Mouse (Mus musculus): Measurements from ENCODE around the gene Stat5a. TPM values are rescaled to one million over a fixed set of nuclear protein-coding genes. Genes with fewer than 3 reads are reported as not detected.

The Stat5a gene
- total RNA-seq, 2 experiments from 2014 or later, result 1.7 to 2.0 TPM

DNA sequence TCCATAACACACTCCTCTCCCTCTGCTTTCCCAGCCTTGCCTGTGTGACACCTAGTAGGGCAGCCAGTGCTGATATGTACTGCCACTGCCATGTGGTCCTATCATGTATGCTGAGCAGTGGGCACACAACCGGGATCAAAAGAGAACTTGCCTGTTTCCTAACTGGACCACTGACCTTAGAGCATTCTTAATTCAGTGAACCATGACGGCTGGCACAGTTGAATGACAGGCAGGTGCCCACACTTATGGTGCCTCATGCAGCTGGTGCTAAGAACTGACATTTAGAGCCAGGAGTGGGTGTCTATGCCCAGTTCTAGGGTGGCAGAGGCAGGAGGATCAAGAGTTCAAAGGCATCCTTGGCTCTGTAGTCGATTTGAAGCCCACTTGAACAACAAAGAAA is 16.6 kb downstream of the Stat5a start:
- intact Hi-C loops (cut with DNase I), result no loop called here
- TF ChIP-seq CTCF (IDR thresholded peaks at IDR 0.05), result no peak
- DNase-seq (ENCODE audit: extremely low spot score in 1 of 2, low spot score in 2 of 2), result no peak

GRCm38 (mm10) chr11:100879321-100880078 is 20.3 kb downstream of the Stat5a start:
- TF ChIP-seq CTCF (IDR thresholded peaks at IDR 0.05), result no peak
- Histone ChIP-seq H3K4me3 (no peak overlapping the region), H3K27ac (no peak overlapping the region)
- no peak for DNase-seq (ENCODE audit: extremely low spot score in 1 of 2, low spot score in 2 of 2)
- intact Hi-C loops (cut with DNase I), result no loop called here

More for the DNA sequence above, 16.6 kb downstream of the Stat5a start:
- Histone ChIP-seq H3K27ac (no peak overlapping the region), H3K4me3 (no peak overlapping the region)

DNA sequence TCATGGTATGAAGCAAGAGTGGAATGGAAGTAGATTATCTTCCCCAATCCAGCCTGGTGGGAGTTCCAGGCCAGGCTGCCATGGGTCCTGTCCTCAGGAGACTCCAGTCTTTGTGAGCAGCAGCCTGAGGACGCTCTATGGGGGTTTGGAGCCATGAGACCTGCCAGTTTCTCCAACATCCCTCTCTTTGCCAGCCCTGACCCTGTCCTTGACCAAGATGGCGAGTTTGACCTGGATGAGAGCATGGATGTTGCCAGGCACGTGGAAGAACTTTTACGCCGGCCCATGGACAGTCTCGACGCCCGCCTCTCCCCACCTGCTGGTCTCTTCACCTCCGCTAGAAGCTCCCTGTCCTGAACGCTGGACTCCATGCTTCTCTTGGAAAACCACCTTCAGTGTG is 24.5 kb downstream of the Stat5a start:
- Histone ChIP-seq H3K4me3 (no peak overlapping the region), H3K27ac (no peak overlapping the region)
- intact Hi-C loops (cut with DNase I), result no loop called here
- no peak for DNase-seq (ENCODE audit: extremely low spot score in 1 of 2, low spot score in 2 of 2)
- TF ChIP-seq CTCF (IDR thresholded peaks at IDR 0.05), result no peak

DNA sequence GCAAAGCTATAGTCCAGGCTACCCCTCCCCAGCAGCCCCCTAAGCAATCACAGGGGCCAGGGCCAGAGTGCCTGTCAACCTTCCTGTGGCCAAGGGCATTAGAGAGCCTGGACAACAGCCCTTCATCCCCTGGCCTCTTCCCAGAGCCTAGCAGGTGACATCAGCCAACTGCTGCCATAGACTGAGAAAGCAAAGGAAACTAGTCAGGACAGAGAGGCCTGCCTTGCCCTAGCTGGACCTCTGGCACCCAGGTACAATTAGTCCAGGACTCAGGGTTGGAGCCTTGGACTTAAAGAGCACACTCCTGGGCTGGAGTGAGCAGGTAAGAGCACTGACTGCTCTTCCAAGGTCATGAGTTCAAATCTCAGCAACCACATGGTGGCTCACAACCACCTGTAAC is 26.3 kb downstream of the Stat5a start:
- intact Hi-C loops (cut with DNase I), result no loop called here
- no peak for DNase-seq (ENCODE audit: extremely low spot score in 1 of 2, low spot score in 2 of 2)
- Histone ChIP-seq H3K4me3 (no peak overlapping the region), H3K27ac (no peak overlapping the region)
- no peak for TF ChIP-seq CTCF (IDR thresholded peaks at IDR 0.05)

DNA sequence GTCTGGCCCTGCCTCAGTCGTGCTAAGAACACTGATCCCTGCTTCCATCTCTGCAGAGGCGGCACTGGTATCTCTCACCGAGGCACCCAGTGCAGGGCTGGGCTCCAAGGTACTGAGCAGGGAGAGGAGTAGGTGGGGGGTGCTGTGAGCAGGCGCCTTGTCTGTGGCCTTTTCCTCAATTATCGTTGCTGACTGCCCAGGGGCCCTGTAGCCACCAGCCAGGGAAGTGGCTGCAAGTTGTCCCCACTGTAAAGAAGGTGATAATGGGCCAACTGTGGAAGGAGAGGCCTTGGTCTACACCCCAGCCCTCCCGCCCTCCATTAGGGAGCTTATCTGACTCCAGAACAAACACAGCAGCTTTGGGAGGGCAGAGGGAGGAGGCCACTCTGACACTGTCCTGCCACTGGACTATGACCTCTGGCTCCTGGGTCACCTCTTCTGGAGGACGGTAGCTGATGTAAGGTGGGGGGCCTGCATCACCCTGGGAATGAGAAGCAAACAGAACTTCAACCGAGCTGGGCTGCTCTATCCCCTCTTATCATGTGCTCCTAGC is 27.1 kb downstream of the Stat5a start:
- H3K4me3 ChIP-seq, result no peak overlapping the region
- intact Hi-C loops (cut with DNase I), result no loop called here
- no peak for TF ChIP-seq CTCF (IDR thresholded peaks at IDR 0.05)
- DNase-seq (ENCODE audit: extremely low spot score in 1 of 2, low spot score in 2 of 2), result no peak
- H3K27ac ChIP-seq, result no peak overlapping the region

- TF ChIP-seq CTCF (IDR thresholded peaks at IDR 0.05), result no peak
- no peak overlapping the region for H3K4me3 ChIP-seq
- no peak for DNase-seq (ENCODE audit: extremely low spot score in 1 of 2, low spot score in 2 of 2)
- H3K27ac ChIP-seq, result no peak overlapping the region
- intact Hi-C loops (cut with DNase I), result no loop called here
These were observed 28.1 kb downstream of the Stat5a start for GRCm38 (mm10) chr11:100887236-100887635.

GRCm38 (mm10) chr11:100887764-100888163 is 28.6 kb downstream of the Stat5a start:
- H3K4me3 ChIP-seq, result no peak overlapping the region

GRCm38 (mm10) chr11:100888348-100888820 is 29.2 kb downstream of the Stat5a start:
- DNase-seq (ENCODE audit: extremely low spot score in 1 of 2, low spot score in 2 of 2), result no peak
- Histone ChIP-seq H3K4me3 (no peak overlapping the region), H3K27ac (no peak overlapping the region)
- TF ChIP-seq CTCF (IDR thresholded peaks at IDR 0.05), result no peak
- intact Hi-C loops (cut with DNase I), result no loop called here

More at GRCm38 (mm10) chr11:100887764-100888163, 28.6 kb downstream of the Stat5a start:
- TF ChIP-seq CTCF (IDR thresholded peaks at IDR 0.05), result no peak
- H3K27ac ChIP-seq, result no peak overlapping the region
- no peak for DNase-seq (ENCODE audit: extremely low spot score in 1 of 2, low spot score in 2 of 2)
- intact Hi-C loops (cut with DNase I), result no loop called here

DNA sequence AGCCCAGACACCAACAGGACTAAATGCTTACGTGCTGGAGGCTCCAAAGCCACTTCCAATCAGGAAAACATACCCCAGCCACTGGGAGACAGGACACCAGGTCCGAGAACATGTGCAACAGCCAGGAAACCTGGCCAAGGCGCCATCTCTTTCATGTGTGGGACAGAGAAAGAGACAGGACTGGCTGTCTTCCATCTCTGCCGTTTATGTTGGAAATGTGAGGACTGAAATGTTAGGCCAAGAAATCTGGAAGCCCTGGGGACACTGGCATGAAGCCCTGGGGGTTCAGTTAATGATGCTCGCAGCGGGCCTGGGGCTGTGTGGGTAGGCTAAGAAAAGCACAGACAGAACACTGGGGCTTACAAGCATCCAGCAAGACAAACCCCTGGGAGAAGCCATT is 31.3 kb downstream of the Stat5a start:
- intact Hi-C loops (cut with DNase I), result no loop called here
- H3K27ac ChIP-seq, result no peak overlapping the region
- no peak for TF ChIP-seq CTCF (IDR thresholded peaks at IDR 0.05)
- DNase-seq (ENCODE audit: extremely low spot score in 1 of 2, low spot score in 2 of 2), result no peak
- H3K4me3 ChIP-seq, result no peak overlapping the region

- no peak for DNase-seq (ENCODE audit: extremely low spot score in 1 of 2, low spot score in 2 of 2)
- Histone ChIP-seq H3K27ac (no peak overlapping the region), H3K4me3 (no peak overlapping the region)
- intact Hi-C loops (cut with DNase I), result loop anchor here (2.0 kb wide), 1 partner anchor 175 kb away; no protein-coding TSS in a partner anchor
- no peak for TF ChIP-seq CTCF (IDR thresholded peaks at IDR 0.05)
These were observed 32.3 kb downstream of the Stat5a start for GRCm38 (mm10) chr11:100891256-100892123.

DNA sequence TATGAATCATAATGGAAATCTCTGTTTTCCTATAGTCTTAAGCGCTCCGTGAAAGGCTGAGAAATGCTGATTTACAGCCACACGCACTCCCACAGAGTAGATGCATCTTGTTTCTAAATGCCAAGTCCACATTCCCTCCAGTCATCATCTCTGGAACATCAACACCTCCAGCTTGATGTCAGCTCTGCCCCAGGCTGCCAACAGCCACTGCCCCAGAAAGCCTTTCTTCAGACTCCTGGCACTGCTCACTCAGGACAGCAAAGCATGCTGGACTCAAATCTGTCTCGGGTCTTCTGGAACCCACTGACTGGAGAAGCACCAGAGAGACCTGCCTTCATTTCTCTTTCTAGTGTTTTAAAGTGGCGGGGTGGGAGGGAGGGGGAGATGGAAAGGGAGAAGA is 33.3 kb downstream of the Stat5a start:
- H3K4me3 ChIP-seq, result no peak overlapping the region
- no peak overlapping the region for H3K27ac ChIP-seq
- intact Hi-C loops (cut with DNase I), result loop anchor here (2.0 kb wide), 1 partner anchor 174 kb away; no protein-coding TSS in a partner anchor
- TF ChIP-seq CTCF (IDR thresholded peaks at IDR 0.05), result no peak
- DNase-seq (ENCODE audit: extremely low spot score in 1 of 2, low spot score in 2 of 2), result no peak

GRCm38 (mm10) chr11:100893482-100893881 is 34.3 kb downstream of the Stat5a start:
- TF ChIP-seq CTCF (IDR thresholded peaks at IDR 0.05), result no peak; the same call in none of the 2 replicates
- Histone ChIP-seq H3K4me3 (no peak overlapping the region), H3K27ac (no peak overlapping the region)
- intact Hi-C loops (cut with DNase I), result loop anchor here (1.0 to 2.0 kb wide), 2 partner anchors 66 to 173 kb away; no protein-coding TSS in a partner anchor
- peak; percentile 83 to 86 for DNase-seq (ENCODE audit: extremely low spot score in 1 of 2, low spot score in 2 of 2)

Measured in left cerebral cortex, adult 2 months (tissue).